13 mouse cellular contexts compared by ENCODE assay signal in the genomic region with DNA sequence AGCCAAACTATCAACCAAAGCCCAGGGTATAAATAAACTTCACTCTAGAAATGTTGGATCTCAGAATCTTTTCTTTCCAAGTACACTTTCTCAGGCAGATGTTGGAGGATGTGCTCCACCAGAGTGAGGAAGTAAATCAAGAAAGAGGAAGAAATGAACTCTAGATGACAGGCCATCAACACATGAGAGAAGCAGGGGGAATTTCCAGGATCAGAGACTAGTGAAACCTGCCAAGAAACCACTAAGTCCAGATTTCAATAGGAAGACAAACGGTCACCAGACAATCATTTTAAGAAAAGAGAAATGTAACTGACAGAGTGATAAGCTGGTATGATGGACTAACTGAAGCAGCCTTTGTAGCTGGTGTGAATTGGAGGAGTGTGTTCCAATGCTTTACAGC.
"Had no signal": no experiment of that assay in that cellular context is flagged by ENCODE, and none has a peak within 500 bp of the region (broad histone marks: within the 10 kb centered on the region; RNA-seq: fewer than 3 reads in every experiment).

No protein-coding gene starts in this region.

- H3K9me3 ChIP-seq: limb, embryonic 12.5 days had no signal

- H3K4me2 ChIP-seq: limb, embryonic 12.5 days; neural tube, embryonic 12.5 days had no signal

- H3K27me3 ChIP-seq: limb, embryonic 12.5 days; neural tube, embryonic 12.5 days had no signal

- H3K9ac ChIP-seq: limb, embryonic 12.5 days; liver, embryonic 14.5 days; neural tube, embryonic 12.5 days had no signal

- H3K36me3 ChIP-seq: limb, embryonic 12.5 days; midbrain, embryonic 10.5 days; neural tube, embryonic 12.5 days had no signal

- H3K27ac ChIP-seq: kidney, postnatal 0 days; layer of hippocampus, adult 2 months; limb, embryonic 12.5 days; liver, embryonic 14.5 days; midbrain, embryonic 10.5 days; neural tube, embryonic 12.5 days had no signal

- H3K4me3 ChIP-seq: layer of hippocampus, adult 2 months; limb, embryonic 12.5 days; midbrain, embryonic 10.5 days; neural tube, embryonic 12.5 days had no signal

- DNase-seq: kidney, adult 9 months; kidney, postnatal 4 days; liver; lung, adult 18-20 months; midbrain, embryonic 14.5 days; thymus, adult 18-20 months; thymus, postnatal 25 days had no signal
